Mouse (Mus musculus): ENCODE measurements around the gene Nxpe2. TPM values are rescaled to one million over a fixed set of nuclear protein-coding genes. Genes with fewer than 3 reads are reported as not detected.

The Nxpe2 gene
- 0.68 and 1.1 TPM in 2 replicates for polyA plus RNA-seq (2016; fragmentation: Nextera tagmentation; extraction: Ambion mirVana)

- Histone ChIP-seq H3K36me3 (replicated peaks) (no peaks in the 10 kb centered on the region), H3K9me3 (no peaks in the 10 kb centered on the region), H3K27ac (replicated peaks) (peak within 1 kb of the TSS; percentile 71), H3K27me3 (replicated peaks; ENCODE audit: low read depth, poor library complexity, severe bottlenecking) (no peaks in the 10 kb centered on the region), H3K4me3 (no peak within 1 kb of the TSS), H3K4me1 (peaks cover 26% of the 10 kb centered on the region)
- 42% methylated on average over 2 of the region's 2 CpGs for WGBS
- no peak for DNase-seq (ENCODE audit: low spot score)
These were observed at the start of gene Nxpe2 for GRCm38 (mm10) chr9:48353148-48353698. Nxpe2 (minus strand) TSS chr9:48353454.

GRCm38 (mm10) chr9:48389983-48390382, 36.7 kb upstream of the Nxpe2 start:
- H3K27ac ChIP-seq (replicated peaks), result no peak overlapping the region
- WGBS, result 78% methylated on average over 3 of the region's 3 CpGs
- H3K4me1 ChIP-seq, result no peaks in the 10 kb centered on the region
- no peaks in the 10 kb centered on the region for H3K9me3 ChIP-seq
- H3K27me3 ChIP-seq (replicated peaks; ENCODE audit: low read depth, poor library complexity, severe bottlenecking), result no peaks in the 10 kb centered on the region
- H3K36me3 ChIP-seq (replicated peaks), result no peaks in the 10 kb centered on the region
- DNase-seq (ENCODE audit: low spot score), result no peak
- no peak overlapping the region for H3K4me3 ChIP-seq

GRCm38 (mm10) chr9:48388451-48388850, 35.2 kb upstream of the Nxpe2 start:
- WGBS, result 80% methylated on average over 4 of the region's 4 CpGs
- no peaks in the 10 kb centered on the region for H3K27me3 ChIP-seq (replicated peaks; ENCODE audit: low read depth, poor library complexity, severe bottlenecking)
- H3K36me3 ChIP-seq (replicated peaks), result no peaks in the 10 kb centered on the region
- no peaks in the 10 kb centered on the region for H3K4me1 ChIP-seq
- DNase-seq (ENCODE audit: low spot score), result no peak
- no peak overlapping the region for H3K4me3 ChIP-seq
- H3K9me3 ChIP-seq, result no peaks in the 10 kb centered on the region
- no peak overlapping the region for H3K27ac ChIP-seq (replicated peaks)

GRCm38 (mm10) chr9:48374357-48374756, 21.1 kb upstream of the Nxpe2 start:
- Histone ChIP-seq H3K4me1 (no peaks in the 10 kb centered on the region), H3K36me3 (replicated peaks) (no peaks in the 10 kb centered on the region), H3K4me3 (no peak overlapping the region), H3K27ac (replicated peaks) (no peak overlapping the region), H3K27me3 (replicated peaks; ENCODE audit: low read depth, poor library complexity, severe bottlenecking) (no peaks in the 10 kb centered on the region), H3K9me3 (no peaks in the 10 kb centered on the region)
- WGBS, result 65% methylated on average over 2 of the region's 2 CpGs
- DNase-seq (ENCODE audit: low spot score), result no peak

GRCm38 (mm10) chr9:48373232-48373878, 20.1 kb upstream of the Nxpe2 start:
- Histone ChIP-seq H3K27me3 (replicated peaks; ENCODE audit: low read depth, poor library complexity, severe bottlenecking) (no peaks in the 10 kb centered on the region), H3K4me3 (no peak overlapping the region), H3K9me3 (no peaks in the 10 kb centered on the region), H3K27ac (replicated peaks) (no peak overlapping the region), H3K4me1 (no peaks in the 10 kb centered on the region), H3K36me3 (replicated peaks) (no peaks in the 10 kb centered on the region)
- DNase-seq (ENCODE audit: low spot score), result no peak
- 66% methylated on average over 4 of the region's 4 CpGs for WGBS

GRCm38 (mm10) chr9:48362743-48363142, 9.5 kb upstream of the Nxpe2 start:
- H3K4me3 ChIP-seq, result no peak overlapping the region
- no peaks in the 10 kb centered on the region for H3K27me3 ChIP-seq (replicated peaks; ENCODE audit: low read depth, poor library complexity, severe bottlenecking)
- WGBS, result 88% methylated on average over 6 of the region's 6 CpGs
- DNase-seq (ENCODE audit: low spot score), result no peak
- peaks cover 11% of the 10 kb centered on the region for H3K4me1 ChIP-seq
- H3K27ac ChIP-seq (replicated peaks), result no peak overlapping the region
- H3K36me3 ChIP-seq (replicated peaks), result no peaks in the 10 kb centered on the region
- no peaks in the 10 kb centered on the region for H3K9me3 ChIP-seq

GRCm38 (mm10) chr9:48361815-48362631, 8.8 kb upstream of the Nxpe2 start:
- no peak for DNase-seq (ENCODE audit: low spot score)
- Histone ChIP-seq H3K27ac (replicated peaks) (0 out of 2 replicates have a peak overlapping the region, but pooled peaks have one; percentile 10), H3K9me3 (no peaks in the 10 kb centered on the region), H3K36me3 (replicated peaks) (no peaks in the 10 kb centered on the region), H3K27me3 (replicated peaks; ENCODE audit: low read depth, poor library complexity, severe bottlenecking) (no peaks in the 10 kb centered on the region), H3K4me1 (peaks cover 9% of the 10 kb centered on the region), H3K4me3 (no peak overlapping the region)
- 61% methylated on average over 14 of the region's 14 CpGs for WGBS

GRCm38 (mm10) chr9:48360826-48361225, 7.6 kb upstream of the Nxpe2 start:
- Histone ChIP-seq H3K27ac (replicated peaks) (no peak overlapping the region), H3K36me3 (replicated peaks) (no peaks in the 10 kb centered on the region), H3K4me1 (peaks cover 9% of the 10 kb centered on the region), H3K27me3 (replicated peaks; ENCODE audit: low read depth, poor library complexity, severe bottlenecking) (no peaks in the 10 kb centered on the region), H3K9me3 (no peaks in the 10 kb centered on the region), H3K4me3 (no peak overlapping the region)
- WGBS, result 76% methylated on average over 4 of the region's 4 CpGs
- no peak for DNase-seq (ENCODE audit: low spot score)

- DNase-seq (ENCODE audit: low spot score), result no peak
- Histone ChIP-seq H3K4me1 (peaks cover 28% of the 10 kb centered on the region), H3K9me3 (no peaks in the 10 kb centered on the region), H3K27me3 (replicated peaks; ENCODE audit: low read depth, poor library complexity, severe bottlenecking) (no peaks in the 10 kb centered on the region), H3K27ac (replicated peaks) (no peak overlapping the region), H3K4me3 (no peak overlapping the region), H3K36me3 (replicated peaks) (no peaks in the 10 kb centered on the region)
- WGBS, result 94% methylated on average over 3 of the region's 3 CpGs
These were observed 3.8 kb upstream of the Nxpe2 start for GRCm38 (mm10) chr9:48357097-48357496.

- Histone ChIP-seq H3K4me1 (peaks cover 26% of the 10 kb centered on the region), H3K4me3 (no peak overlapping the region), H3K27me3 (replicated peaks; ENCODE audit: low read depth, poor library complexity, severe bottlenecking) (no peaks in the 10 kb centered on the region), H3K9me3 (no peaks in the 10 kb centered on the region), H3K36me3 (replicated peaks) (no peaks in the 10 kb centered on the region), H3K27ac (replicated peaks) (0 out of 2 replicates have a peak overlapping the region, but pooled peaks have one; percentile 11)
- WGBS, result 52% methylated on average over 3 of the region's 3 CpGs
- peak; percentile 69 for DNase-seq (ENCODE audit: low spot score)
These were observed 1.5 kb upstream of the Nxpe2 start for GRCm38 (mm10) chr9:48354793-48355192.

GRCm38 (mm10) chr9:48354122-48354521, 868 bp upstream of the Nxpe2 start:
- Histone ChIP-seq H3K9me3 (no peaks in the 10 kb centered on the region), H3K4me3 (no peak overlapping the region), H3K27ac (replicated peaks) (0 out of 2 replicates have a peak overlapping the region, but pooled peaks have one; percentile 35), H3K4me1 (peaks cover 26% of the 10 kb centered on the region), H3K27me3 (replicated peaks; ENCODE audit: low read depth, poor library complexity, severe bottlenecking) (no peaks in the 10 kb centered on the region), H3K36me3 (replicated peaks) (no peaks in the 10 kb centered on the region)
- WGBS, result 47% methylated on average over 4 of the region's 4 CpGs
- DNase-seq (ENCODE audit: low spot score), result peak; percentile 68

- no peaks in the 10 kb centered on the region for H3K4me1 ChIP-seq
- H3K27me3 ChIP-seq (replicated peaks; ENCODE audit: low read depth, poor library complexity, severe bottlenecking), result no peaks in the 10 kb centered on the region
- no peak overlapping the region for H3K27ac ChIP-seq (replicated peaks)
- WGBS, result 88% methylated on average over 3 of the region's 3 CpGs
- H3K36me3 ChIP-seq (replicated peaks), result no peaks in the 10 kb centered on the region
- no peak overlapping the region for H3K4me3 ChIP-seq
- no peaks in the 10 kb centered on the region for H3K9me3 ChIP-seq
- DNase-seq (ENCODE audit: low spot score), result no peak
These were observed 7.4 kb downstream of the Nxpe2 start for GRCm38 (mm10) chr9:48345866-48346265.

Measured in embryonic facial prominence, embryonic 10.5 days (tissue).